Mouse (Mus musculus): ENCODE data around the gene Glmp.
"Not testable (repeated sequence)": the region's sequence is repeated elsewhere in the genome, so short reads cannot be mapped to it uniquely, and the experiment has no call there.

The Glmp gene

DNA sequence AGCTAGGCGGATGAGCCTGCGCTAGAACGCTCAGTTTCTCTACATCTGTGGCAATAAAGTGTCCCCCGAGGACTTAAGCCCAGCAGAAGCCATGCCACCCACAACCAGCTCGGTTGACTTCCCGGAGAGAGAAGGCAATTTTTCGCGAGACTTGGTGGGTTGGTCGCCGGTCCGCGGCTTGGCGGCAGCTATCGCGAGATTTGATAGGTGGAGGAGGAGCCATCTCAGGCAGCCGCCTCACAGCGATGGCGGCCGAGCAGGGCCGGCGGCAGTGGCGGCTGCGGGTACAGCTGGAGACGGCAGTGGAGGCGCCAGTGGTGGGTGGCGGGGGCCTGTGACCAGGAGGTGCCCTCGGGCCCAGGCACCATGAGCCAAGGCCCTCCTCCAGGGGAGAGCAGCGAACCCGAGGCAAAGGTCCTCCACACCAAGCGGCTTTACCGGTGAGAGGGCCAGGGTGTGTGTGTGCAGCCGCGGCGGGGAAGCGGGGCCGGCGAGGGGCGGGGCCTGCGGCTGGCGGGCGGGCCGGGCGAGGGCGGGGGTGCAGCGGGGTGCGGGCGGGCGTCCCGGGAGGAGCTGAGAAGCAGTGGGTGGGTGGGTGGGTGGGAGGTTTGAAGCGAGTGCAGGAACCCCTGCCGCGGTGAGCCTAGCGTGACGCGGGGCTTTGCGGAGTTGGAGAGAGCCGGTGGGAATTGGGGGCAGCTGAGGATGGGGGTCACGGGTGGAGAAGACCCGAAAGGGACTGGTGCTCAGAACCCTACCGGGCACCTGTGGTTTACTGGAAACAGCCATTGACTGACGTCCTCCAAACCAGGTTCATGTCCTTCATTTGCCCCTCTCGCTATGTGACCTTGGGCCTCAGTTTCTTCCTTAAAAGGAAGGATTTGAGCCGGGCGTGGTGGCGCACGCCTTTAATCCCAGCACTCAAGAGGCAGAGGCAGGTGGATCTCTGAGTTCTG is 11.5 kb downstream of the Glmp start, which contains the start of the genes Tmem79 and Smg5:
Gene Tmem79 (minus strand): TSS at position 91 of the 956 bp plus-strand sequence.
Gene Smg5 (plus strand): TSS at position 203 of the 956 bp plus-strand sequence.
- DNase-seq = peak; percentile 98

DNA sequence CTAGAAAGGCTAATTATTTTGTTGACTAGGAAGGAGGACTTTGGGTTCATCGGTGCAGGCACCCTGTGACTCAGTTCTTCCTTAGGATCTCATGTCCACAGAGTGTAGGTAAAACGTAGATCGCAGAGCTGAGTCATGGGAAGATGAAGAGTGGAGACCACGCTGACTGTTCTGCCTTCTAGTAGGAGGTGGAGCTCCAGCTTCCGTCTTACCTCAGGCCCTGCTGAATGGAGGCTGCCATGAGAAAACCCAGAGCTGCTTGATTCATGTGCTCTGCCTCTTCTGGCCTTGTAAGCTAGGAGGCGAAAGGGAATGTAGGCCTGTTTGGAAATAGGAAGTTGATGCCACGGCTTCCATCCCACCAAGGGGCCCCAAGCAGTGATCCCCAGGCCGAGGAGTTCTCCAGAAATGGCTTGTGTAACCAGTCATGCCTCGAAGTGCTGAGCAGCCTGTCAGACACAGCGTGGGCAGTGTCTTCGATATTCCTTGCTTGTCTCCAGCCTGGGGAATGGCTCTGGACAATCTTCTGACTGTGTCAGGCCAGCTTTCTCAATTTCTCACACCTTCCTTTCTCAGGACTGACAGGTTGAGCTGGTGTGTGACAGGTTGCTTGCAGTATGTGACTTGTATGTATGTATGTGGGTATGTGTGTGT is 12.7 kb downstream of the Glmp start:
- DNase-seq = no peak

DNA sequence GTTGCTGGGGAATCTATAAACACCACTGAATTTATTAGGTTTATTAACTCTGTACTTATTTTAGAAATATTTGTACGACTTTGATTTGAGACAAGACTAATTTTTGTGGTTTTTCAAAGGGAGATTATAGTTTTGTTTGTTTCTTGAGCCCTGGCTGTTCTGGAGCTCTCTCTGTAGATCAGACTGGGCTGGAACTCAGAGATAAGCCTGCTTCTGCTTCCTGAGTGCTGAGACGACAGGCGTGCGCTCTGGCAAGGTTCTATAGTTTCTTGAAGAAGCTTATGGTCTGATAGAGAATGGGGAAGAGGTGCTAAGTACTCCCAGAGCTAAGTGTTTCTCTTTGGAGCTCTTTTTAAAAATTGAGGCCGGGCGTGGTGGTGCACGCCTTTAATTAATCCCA is 13.5 kb downstream of the Glmp start:
- DNase-seq = no peak

DNA sequence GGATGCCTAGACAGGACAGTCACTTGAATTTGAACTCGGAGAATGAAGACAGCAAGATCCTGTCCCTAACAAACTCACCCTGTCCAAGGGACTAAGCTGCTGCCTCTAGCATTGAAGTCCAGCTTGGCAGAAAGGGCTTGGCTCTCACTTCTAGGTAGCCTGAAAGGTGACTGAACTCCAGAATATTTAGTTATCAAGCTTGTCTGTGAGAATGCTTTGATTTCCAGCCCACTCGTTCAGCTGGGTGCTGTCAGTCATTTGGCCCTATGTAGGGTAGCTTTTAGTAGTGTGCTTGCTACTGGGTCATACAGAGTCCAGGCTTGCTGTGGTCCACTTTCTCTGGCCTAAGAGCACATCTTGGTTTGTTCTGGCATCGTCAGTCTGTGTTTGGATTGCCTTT is 14.2 kb downstream of the Glmp start:
- no peak for DNase-seq

DNA sequence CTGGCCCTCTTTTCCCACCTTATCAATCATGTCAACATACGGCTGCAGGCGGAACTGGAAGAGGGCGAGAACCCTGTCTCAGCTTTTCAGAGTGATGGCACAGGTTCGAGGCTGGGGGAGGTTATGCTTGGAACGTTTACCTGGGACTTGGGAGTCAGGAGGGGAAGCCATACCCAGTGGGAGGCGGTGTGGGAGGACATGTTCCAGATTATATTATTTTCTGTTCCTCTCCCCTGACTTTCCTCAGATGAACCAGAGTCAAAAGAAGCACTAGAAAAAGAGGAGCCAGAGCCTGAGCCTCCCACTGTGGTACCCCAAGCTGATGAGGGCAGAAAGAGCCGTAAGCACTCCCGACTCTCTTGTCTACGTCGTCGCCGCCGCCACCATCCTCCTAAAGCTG is 25.9 kb downstream of the Glmp start:
- DNase-seq = no peak

DNA sequence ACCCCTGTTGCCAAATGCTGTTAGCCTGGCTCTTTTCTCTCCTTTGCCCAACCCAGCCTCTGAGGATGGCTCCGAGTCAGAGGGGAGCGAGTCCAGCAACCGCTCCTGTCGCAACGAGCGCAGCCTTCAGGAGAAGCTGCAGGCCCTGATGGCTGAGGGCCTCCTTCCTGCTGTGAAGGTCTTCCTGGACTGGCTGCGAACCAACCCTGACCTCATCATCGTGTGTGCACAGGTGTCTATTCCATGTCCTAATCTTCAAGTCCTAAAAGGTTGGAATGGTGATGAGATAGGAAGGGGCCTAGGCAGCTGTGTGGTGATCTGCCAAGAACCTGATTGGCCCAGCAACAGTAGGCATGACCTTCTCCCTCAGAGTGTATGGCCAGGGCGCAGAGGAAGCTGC is 28.1 kb downstream of the Glmp start:
- DNase-seq = no peak

DNA sequence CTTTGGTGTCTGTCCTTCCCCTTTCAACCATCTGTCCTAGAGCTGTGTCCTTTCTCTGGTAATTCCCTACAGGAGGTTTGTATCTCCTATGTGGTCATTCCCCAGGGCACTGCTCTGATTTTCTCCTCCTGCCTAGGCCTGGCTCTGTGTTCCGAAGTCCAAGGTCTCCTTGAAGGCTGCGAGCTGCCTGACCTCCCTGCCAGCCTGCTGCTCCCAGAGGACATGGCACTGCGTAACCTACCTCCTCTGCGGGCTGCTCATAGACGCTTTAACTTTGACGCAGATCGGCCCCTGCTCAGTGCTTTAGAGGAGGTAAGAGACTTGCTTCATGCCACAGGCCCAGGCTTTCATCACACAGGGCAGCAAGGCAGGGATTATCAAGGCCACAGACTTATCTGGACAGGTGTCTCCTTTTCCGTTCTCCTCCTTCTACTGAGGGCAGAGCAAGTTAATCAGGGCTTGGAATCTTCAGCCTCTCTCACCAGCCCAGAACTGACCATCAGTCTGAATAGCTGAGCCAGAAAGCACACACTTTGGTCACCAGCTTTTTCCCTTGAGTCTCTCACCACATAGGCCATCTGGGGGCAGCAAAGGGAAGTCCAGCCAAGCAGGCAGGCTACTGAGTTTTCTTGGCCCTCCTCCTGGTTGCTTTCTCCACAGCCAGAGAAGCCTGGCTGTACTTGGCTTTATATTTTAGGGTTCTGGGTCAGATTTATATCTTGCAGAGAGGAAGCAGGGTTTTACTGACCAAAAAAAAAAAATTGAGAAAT is 29.8 kb downstream of the Glmp start:
- DNase-seq = no peak

DNA sequence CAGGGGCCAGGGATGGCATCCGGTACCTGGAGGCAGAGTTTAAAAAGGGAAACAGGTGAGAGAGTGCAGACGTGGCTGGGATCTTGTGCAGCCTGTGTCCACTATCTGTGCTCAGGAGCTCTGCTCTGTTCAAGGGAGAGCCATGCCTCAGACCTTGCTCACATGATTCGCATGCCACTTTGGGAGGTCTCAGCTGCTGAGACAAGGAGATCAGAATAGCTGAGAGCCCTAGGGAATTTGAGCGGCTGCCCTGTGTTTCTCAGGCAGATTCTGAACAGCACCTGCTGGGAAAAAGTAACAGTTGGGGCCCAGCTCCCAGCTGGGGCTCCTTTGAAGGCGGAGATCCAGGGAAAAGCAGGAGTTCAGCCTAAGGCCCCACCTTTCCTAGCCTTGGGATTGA is 34.8 kb downstream of the Glmp start:
- no peak for DNase-seq

DNA sequence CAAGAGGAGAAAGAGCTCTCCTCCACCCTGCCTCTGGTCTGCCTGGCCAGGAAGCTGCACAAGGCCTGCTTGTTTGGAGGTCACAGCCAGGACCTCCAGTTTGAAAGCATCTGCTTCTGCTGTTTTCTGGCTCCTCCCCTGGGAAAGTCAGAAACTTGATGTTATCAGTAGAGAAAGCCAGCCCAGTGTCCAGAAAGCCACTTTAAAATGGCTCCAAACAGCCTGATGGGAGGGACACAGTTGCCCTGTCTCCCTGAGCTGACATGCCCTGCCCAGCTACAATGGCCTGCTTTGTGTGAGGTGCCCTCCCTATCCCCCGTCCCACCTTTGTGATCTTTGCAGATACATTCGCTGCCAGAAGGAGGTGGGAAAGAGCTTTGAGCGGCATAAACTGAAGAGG is 35.2 kb downstream of the Glmp start:
- no peak for DNase-seq

DNA sequence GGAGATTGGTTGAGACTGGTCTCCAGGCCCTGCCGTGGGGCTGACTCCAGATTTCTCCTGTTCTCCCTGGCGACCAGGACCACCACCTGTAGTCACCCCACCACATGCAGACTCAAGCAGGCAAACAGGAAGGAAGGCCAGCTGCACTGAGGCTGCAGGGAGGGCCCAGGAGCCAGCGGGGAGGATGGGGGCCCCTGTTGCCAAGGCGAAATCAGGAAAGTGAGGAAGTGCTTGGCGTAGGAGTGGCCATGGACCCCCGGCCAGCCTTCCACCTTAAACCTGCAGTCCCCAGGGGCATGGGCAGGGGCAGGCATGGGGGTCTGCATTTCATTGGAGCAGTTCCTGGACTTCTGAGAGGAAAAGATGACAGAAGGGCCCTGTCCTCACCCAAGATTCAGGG is 36.3 kb downstream of the Glmp start:
- no peak for DNase-seq

DNA sequence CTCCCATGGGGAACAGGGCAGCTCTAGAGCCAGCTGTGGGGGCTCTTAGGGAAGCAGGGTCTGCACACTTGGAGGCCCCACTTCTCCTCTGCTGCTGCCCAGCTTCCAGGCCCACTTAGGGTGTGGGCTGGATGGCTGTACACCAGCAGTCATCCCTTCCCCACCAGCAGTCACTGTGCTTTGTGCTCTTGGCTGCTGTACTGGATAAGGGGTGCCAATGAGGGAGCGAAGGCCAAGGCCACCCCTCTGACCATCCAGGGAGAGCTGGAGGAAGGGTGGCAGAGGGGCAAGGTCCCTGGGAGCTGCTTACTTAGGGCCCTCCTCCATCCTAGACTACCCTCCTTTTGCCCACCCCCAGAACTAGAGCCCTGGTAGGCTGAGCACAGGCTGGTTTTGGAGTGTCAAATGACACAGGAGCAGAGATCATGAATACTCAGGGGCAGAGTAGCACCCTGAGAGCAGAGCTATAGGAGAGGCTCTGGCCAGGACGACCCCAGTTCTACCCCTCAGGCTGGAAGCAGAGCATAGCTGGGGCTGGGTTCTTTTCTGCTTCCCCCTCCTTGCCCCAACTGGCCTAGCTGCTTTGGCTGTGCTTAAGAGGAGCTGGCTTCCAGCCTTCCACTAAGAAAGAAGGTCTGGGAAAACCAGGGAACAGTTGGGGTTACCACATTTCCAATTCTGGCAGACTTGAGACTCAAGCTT is 36.9 kb downstream of the Glmp start:
- no peak for DNase-seq

DNA sequence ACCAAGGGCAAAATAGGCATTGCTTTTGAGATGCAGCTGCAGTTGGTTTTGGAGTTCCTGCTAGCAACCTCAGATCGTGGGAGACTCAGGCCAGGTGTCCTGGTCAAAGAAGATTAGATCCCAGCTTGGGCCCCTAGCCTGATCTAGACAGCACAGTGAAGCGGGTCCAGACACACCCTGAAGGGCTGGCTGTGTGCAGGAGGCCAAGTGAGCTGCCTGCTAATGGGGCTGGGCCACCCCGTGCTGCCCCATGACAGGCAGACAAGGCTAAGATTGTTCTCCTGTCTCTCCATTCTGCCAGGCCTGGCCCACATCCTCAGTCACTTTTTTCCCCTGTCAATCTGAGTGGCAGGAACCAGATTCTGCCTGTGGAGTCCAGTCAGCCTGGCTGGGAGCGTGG is 38.9 kb downstream of the Glmp start:
- no peak for DNase-seq

DNA sequence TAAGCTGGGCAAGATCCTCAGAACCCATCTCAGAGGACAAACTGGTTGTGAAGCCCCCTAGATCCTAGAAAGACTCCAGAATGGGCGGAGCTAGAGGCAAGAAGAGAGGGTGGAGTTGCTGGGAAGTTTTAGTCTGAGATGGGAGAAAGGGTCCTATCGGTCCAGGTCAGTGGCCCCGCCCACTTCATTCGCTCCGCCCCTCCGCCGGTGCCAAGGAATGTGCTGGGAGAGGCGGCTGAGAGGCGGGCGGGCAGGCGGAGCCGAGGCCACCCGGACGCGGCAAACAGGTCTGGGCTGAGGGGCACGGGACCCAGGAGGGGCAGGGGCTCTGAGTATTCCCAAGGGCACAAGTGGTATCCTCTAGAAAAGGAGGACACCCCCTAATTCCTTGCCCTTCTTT is 39.5 kb downstream of the Glmp start, which contains the start of gene Paqr6:
Gene Paqr6 (plus strand): TSS at position 248 of the 400 bp plus-strand sequence.
- DNase-seq = peak; percentile 55

DNA sequence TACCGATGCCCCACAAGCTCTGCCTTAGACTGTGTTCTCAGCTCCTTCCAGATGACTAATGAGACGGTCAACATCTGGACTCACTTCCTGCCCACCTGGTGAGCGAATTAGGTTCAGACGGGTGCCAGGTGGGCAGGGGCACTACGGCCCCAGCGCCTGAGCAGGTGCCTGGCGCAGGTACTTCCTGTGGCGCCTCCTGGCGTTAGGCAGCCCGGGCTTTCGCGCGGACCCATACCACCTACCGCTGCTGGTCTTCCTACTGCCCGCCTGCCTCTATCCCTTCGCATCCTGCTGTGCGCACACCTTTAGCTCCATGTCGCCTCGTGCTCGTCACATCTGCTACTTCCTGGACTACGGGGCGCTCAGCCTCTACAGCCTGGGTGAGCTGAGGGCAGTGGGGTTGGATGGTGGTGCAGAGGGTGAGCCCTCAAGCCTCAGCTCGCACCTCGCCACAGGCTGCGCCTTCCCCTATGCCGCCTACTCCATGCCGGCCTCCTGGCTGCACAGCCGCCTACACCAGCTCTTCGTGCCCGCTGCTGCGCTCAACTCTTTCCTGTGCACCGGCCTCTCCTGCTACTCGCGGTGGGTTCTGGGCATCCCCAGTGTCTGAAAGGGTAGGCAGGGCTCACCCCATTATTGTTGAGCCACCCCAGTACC is 41.0 kb downstream of the Glmp start:
- no peak for DNase-seq

DNA sequence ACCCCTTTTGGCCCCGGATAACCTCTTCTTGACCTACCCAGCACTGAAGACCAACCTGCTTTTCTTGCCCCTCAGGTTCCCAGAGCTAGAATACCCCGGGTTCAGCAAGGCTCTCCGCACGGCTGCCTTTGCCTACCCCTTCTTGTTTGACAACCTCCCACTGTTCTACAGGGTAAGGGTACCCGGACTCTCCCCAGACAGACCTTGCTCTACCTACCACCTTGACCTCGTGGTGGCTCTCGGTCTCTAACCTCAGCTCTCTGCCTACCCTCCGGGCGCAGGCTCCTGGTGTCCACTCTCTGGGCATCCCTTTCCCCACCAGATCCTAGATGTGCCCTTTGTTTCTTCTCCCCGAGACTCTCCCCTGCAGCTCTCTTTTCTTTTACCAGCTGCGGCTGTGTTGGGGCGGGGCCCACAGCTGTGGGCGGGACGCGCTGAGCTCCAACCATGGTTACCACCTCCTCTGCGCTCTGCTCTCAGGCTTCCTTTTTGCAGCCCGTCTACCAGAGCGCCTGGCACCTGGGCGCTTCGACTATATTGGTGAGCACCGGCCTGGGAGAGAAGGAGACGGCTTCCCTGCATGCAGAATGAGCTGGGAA is 42.1 kb downstream of the Glmp start:
- DNase-seq = peak; percentile 55

DNA sequence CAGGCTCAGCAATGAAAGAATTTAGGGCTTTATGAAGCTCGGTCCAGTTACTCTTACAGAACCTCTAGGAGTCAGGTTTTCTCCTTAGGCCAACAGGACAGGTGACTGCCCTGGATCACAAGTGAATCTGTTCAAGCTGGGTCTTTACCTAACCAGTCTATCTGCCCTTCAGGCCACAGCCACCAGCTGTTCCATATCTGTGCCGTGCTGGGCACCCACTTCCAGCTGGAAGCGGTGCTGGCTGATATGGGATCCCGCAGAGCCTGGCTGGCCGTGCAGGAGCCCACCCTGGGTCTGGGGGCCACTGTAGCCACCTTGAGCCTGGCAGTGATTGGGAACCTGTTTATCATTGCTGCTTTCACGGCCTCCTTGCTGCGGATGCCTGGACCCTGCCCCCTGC is 42.7 kb downstream of the Glmp start:
- not testable (repeated sequence) for DNase-seq

DNA sequence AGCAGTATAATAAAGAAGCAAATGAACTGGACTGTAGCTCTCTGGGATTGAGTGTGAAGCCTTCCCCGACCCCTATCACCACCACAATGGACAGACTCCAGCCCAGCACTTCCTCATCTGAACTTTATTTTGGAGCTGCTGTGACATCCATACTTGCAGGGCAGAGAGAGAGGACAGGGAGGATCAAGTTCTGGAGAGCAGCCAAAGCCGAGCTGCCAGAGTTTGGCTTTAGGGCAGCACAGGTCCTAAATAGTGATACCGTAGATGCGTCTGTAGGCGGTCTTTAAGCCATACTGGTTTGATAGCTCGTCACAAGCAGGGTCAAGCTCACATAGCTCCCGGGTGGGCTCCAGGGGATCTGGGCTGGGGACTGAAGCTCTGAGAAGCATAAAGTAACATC is 43.7 kb downstream of the Glmp start:
- not testable (repeated sequence) for DNase-seq

DNA sequence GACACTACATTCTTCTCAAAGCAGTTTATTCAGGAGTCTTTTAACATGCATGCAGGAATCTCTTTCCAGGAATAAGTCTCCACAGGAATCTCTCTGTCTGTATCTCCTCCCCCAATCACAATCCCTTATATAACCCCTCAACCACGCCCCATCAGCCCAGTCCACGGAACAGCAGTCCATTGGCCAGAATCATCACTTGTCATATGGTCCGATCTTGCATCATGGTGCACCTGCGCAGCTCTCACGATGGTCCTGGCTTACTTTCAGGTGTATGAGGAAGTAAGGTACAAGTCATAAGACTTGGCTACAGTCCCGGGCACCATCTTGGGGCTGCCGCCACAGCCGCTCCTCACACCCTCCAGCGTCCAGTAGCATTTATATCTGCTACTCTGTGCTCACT is 47.8 kb downstream of the Glmp start, which contains the start of gene Bglap3:
Gene Bglap3 (minus strand): TSS at position 101 of the 400 bp plus-strand sequence.
- not testable (repeated sequence) for DNase-seq

DNA sequence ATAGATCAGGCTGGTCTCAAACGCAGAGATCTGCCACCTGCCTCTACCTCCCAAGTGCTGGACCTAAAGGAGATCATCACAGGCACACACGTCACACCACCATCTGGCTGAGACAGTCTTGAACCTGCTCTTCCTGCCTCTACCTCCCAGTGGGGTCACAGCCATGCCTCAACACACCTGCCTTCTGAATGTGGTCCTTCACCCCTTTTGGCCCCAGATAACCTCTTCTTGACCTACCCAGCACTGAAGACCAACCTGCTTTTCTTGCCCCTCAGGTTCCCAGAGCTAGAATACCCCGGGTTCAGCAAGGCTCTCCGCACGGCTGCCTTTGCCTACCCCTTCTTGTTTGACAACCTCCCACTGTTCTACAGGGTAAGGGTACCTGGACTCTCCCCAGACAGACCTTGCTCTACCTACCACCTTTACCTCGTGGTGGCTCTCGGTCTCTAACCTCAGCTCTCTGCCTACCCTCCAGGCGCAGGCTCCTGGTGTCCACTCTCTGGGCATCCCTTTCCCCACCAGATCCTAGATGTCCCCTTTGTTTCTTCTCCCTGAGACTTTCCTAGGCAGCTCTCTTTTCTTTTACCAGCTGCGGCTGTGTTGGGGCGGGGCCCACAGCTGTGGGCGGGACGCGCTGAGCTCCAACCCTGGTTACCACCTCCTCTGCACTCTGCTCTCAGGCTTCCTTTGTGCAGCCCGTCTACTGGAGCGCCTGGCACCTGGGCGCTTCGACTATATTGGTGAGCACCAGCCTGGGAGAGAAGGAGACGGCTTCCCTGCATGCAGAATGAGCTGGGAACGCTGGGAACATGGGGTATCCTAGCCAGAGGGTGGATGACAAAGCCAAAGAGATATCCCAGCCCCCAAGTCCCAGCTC is 51.2 kb downstream of the Glmp start:
- peak; percentile 69 for DNase-seq

DNA sequence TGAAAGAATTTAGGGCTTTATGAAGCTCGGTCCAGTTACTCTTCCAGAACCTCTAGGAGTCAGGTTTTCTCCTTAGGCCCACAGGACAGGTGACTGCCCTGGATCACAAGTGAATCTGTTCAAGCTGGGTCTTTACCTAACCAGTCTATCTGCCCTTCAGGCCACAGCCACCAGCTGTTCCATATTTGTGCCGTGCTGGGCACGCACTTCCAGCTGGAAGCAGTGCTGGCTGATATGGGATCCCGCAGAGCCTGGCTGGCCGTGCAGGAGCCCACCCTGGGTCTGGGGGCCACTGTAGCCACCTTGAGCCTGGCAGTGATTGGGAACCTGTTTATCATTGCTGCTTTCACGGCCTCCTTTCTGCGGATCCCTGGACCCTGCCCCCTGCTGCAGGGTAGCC is 51.8 kb downstream of the Glmp start:
- not testable (repeated sequence) for DNase-seq
